Mouse (Mus musculus) intestine, embryonic 14.5 days (tissue): ENCODE results near the gene Gmnc. TPM values are rescaled to one million over a fixed set of nuclear protein-coding genes. Genes with fewer than 3 reads are reported as not detected.

Source experiments
- ATAC-seq: fragments of 200-750 bp; cut with Nextera tagmentation; replicated peaks from 2 replicates; pipeline ENCODE4 v1.8.0; 2017; ENCODE audit warnings: low read depth, moderate number of reproducible peaks, moderate TSS enrichment, moderate library complexity; ENCODE audit not compliant: low FRiP score, low TSS enrichment
- DNase-seq: peaks from one replicate; pipeline ENCODE4 v3.0.0-alpha.2; 2018; ENCODE audit warnings: low spot score
- H3K27ac ChIP-seq: fragments of 300-500 bp; sonication (generic); 2 replicates; pipeline ENCODE4 v1.5.1; 2014; ENCODE audit warnings: low read depth, mild to moderate bottlenecking, control low read depth
- H3K27me3 ChIP-seq: fragments of 300-500 bp; sonication (generic); replicated peaks from 2 replicates; pipeline ENCODE4 v1.6.1; 2014; ENCODE audit warnings: low read length, control low read depth; ENCODE audit not compliant: control insufficient read depth, insufficient read depth
- H3K36me3 ChIP-seq: fragments of 300-500 bp; sonication (generic); 2 replicates; pipeline ENCODE4 v1.6.1; 2014; ENCODE audit warnings: low read length, control low read depth; ENCODE audit not compliant: control insufficient read depth, insufficient read depth
- H3K4me1 ChIP-seq: fragments of 300-500 bp; sonication (generic); replicated peaks from 2 replicates; pipeline ENCODE4 v1.6.1; 2014; ENCODE audit warnings: low read length, control low read depth, mixed read lengths; ENCODE audit not compliant: control insufficient read depth, insufficient read depth
- H3K4me2 ChIP-seq: fragments of 300-500 bp; sonication (generic); 2 replicates; pipeline ENCODE4 v1.6.1; 2014; ENCODE audit warnings: low read length
- H3K4me3 ChIP-seq: fragments of 300-500 bp; sonication (generic); 2 replicates; pipeline ENCODE4 v1.5.1; 2014; ENCODE audit warnings: low read depth, low read length, control low read depth, mixed read lengths
- H3K9ac ChIP-seq: fragments of 300-500 bp; sonication (generic); 2 replicates; pipeline ENCODE4 v1.6.1; 2014; ENCODE audit warnings: mild to moderate bottlenecking, low read length
- H3K9me3 ChIP-seq: fragments of 300-500 bp; sonication (generic); 2 replicates; pipeline ENCODE4 v1.6.1; 2016; ENCODE audit warnings: low read length, control low read depth; ENCODE audit not compliant: control insufficient read depth
- WGBS: fragments of 180-500 bp; shearing (Covaris S2); extraction: QIAGEN DNeasy Blood & Tissue Kit; methylation state at CpG from one replicate; pipeline ENCODE4 v1.1.7; 2014; 5-methylcytosine and 5-hydroxymethylcytosine counted together
- polyA plus RNA-seq: library from polyadenylated mRNA; unstranded; fragments of >200 nt; fragmentation: Nextera tagmentation; extraction: Ambion mirVana; gene quantifications from 2 replicates; pipeline ENCODE4 v1.2.1, GENCODE M21; 2014

The Gmnc gene
- polyA plus RNA-seq, 1 experiment from 2014 or later, result not detected

- H3K9ac ChIP-seq, result no peak overlapping the region
- no peaks in the 10 kb centered on the region for H3K27me3 ChIP-seq
- H3K4me3 ChIP-seq, result no peak overlapping the region
- H3K4me1 ChIP-seq, result no peaks in the 10 kb centered on the region
- no peaks in the 10 kb centered on the region for H3K36me3 ChIP-seq
- DNase-seq (no peak), ATAC-seq (no peak)
- H3K9me3 ChIP-seq, result no peaks in the 10 kb centered on the region
- H3K4me2 ChIP-seq, result no peak overlapping the region
- 32% methylated on average over 4 of the region's 4 CpGs for WGBS
- no peak overlapping the region for H3K27ac ChIP-seq
These were observed 90.0 kb downstream of the Gmnc start for GRCm38 (mm10) chr16:26901471-26901870.

DNA sequence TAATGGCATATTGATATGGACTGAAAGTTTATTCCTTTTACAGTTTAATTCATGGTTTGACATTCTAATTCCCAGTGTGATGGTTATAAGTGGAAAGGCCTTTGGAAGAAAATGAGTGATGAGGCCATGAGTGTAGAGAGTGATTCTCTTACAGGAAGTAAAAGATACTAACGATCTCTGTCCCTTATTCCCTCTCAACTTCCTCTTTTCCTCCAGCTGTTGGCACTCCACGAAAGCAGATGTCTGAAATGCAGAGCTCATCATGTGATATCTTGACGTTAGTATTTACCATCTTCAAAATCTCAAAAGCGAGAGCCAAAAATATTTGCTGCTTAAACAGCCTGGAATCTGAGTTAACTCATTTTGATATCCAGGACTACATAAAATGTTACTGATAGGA lies 105.1 kb downstream of the Gmnc start:
- H3K27ac ChIP-seq, result no peak overlapping the region
- no peak overlapping the region for H3K4me3 ChIP-seq
- H3K9ac ChIP-seq, result no peak overlapping the region
- H3K4me2 ChIP-seq, result no peak overlapping the region
- H3K36me3 ChIP-seq, result no peaks in the 10 kb centered on the region
- H3K4me1 ChIP-seq, result no peaks in the 10 kb centered on the region
- no peak for ATAC-seq
- no peak for DNase-seq
- 58% methylated on average over 4 of the region's 4 CpGs for WGBS
- no peaks in the 10 kb centered on the region for H3K9me3 ChIP-seq
- no peaks in the 10 kb centered on the region for H3K27me3 ChIP-seq

DNA sequence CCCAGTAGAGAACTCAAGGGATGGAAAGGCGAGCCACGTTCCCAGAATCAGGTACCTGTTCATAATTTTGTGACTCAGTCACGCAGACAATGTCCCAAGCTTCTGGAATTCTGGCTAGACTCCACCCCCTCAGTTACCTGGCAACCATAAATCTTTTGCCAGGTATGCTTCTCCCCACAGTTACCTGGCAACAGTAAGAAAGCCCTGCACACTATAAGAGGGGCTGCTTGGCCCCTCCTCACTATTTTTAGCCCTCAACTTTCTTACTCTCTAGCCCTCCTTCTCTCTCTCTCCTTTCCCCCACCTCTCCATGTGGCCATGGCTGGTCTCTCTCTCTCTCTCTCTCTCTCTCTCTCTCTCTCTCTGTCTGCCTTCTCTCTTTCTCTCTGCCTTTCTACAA lies 114.6 kb downstream of the Gmnc start:
- DNase-seq (no peak), ATAC-seq (no peak)
- Histone ChIP-seq H3K4me2 (no peak overlapping the region), H3K27me3 (no peaks in the 10 kb centered on the region), H3K4me3 (no peak overlapping the region), H3K9ac (no peak overlapping the region), H3K9me3 (no peaks in the 10 kb centered on the region), H3K36me3 (no peaks in the 10 kb centered on the region), H3K4me1 (no peaks in the 10 kb centered on the region), H3K27ac (no peak overlapping the region)
- 64% methylated on average over 3 of the region's 3 CpGs for WGBS
